Mouse (Mus musculus): Measurements from ENCODE around the gene Ttll12.

DNA sequence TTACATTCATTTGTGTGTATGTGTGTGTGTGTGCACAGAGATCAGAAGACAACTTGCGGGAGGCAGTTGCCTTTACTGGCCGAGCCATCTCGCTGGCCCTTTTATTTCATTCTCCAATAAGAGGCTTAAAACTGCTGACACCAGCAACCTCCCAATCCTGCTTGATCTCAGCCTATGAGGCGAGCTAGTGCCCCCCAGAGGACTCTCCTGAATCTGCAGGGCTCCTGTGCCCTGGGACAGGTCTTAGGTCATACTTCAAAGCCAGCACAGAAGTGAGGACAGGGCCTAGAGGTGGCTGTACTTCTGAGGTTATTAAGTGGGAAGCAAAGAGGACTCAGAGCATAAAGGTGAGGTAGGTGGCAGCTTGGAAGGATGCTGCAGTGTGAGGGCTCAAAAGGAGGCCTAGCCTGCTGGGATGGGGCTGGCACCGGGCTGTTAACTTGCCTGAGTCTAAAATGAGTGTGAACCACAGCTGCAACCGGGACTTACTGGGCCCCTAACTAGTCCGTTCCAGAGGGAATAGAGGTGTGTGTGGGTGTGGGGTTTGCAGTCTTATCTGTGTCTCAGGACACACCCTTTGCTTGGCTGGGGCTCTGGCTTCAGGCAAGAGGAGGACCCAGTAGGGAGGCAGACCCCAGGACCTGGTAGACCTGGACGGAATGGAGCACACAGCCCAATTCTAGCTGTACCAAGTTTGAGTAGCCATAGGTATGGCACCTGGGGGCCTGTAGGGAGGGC is 11.4 kb downstream of the Ttll12 start:
- TF ChIP-seq GATA1 (IDR thresholded peaks at IDR 0.05; ENCODE audit: borderline replicate concordance, low read length) (no peak), FLI1 (IDR thresholded peaks at IDR 0.05; ENCODE audit: low read length) (no peak)

Data from megakaryocyte, embryonic 14.5 days (primary cell).